Mouse (Mus musculus) stomach, postnatal 0 days (tissue): ENCODE data around the gene Actl9.

Source experiments
- CTCF ChIP-seq: IDR thresholded peaks from 2 replicates; pipeline ENCODE4 v1.5.1; 2016; ENCODE audit warnings: antibody characterized with exemption, low read depth, mild to moderate bottlenecking, moderate library complexity
- EP300 ChIP-seq: optimal IDR thresholded peaks from 2 replicates; pipeline ENCODE3; 2016; ENCODE audit warnings: antibody characterized with exemption

GRCm38 (mm10) chr17:33456631-33457030, 23.9 kb downstream of the Actl9 start:
- no peak for TF ChIP-seq EP300
- no peak for TF ChIP-seq CTCF
